Mouse (Mus musculus) heart, postnatal 0 days (tissue): ENCODE results near the gene Rce1. TPM values are rescaled to one million over a fixed set of nuclear protein-coding genes. Genes with fewer than 3 reads are reported as not detected.

ENCODE experiments used
- ATAC-seq: fragments of 200-750 bp; cut with Nextera tagmentation; 2 replicates; pipeline ENCODE4 v1.8.0; 2017; ENCODE audit warnings: low read depth, moderate number of reproducible peaks, moderate library complexity; ENCODE audit not compliant: insufficient read depth
- DNase-seq: peaks from one replicate; pipeline ENCODE4 v3.0.0-alpha.2; 2016; ENCODE audit warnings: low spot score
- H3K27ac ChIP-seq: fragments of 300-500 bp; sonication (generic); 2 replicates; pipeline ENCODE4 v1.5.1; 2014; ENCODE audit warnings: low read depth, mild to moderate bottlenecking
- H3K27me3 ChIP-seq: fragments of 300-500 bp; sonication (generic); 2 replicates; pipeline ENCODE4 v1.6.1; 2014; ENCODE audit warnings: low read length, mixed read lengths; ENCODE audit not compliant: control insufficient read depth, insufficient read depth
- H3K36me3 ChIP-seq: fragments of 300-500 bp; sonication (generic); replicated peaks from 2 replicates; pipeline ENCODE4 v1.6.1; 2014; ENCODE audit warnings: low read length, mixed read lengths; ENCODE audit not compliant: control insufficient read depth, insufficient read depth
- H3K4me1 ChIP-seq: fragments of 300-500 bp; sonication (generic); 2 replicates; pipeline ENCODE4 v1.6.1; 2014; ENCODE audit warnings: antibody characterized with exemption; ENCODE audit not compliant: control insufficient read depth, insufficient read depth
- H3K4me2 ChIP-seq: fragments of 300-500 bp; sonication (generic); 2 replicates; pipeline ENCODE4 v1.6.1; 2014; ENCODE audit warnings: low read depth, mild to moderate bottlenecking, low read length, moderate library complexity
- H3K4me3 ChIP-seq: fragments of 300-500 bp; sonication (generic); 2 replicates; pipeline ENCODE4 v1.5.1; 2014; ENCODE audit warnings: low read depth, low read length
- H3K9ac ChIP-seq: fragments of 300-500 bp; sonication (generic); replicated peaks from 2 replicates; pipeline ENCODE4 v1.6.1; 2014; ENCODE audit warnings: low read depth, low read length, mixed read lengths
- H3K9me3 ChIP-seq: fragments of 300-500 bp; sonication (generic); replicated peaks from 2 replicates; pipeline ENCODE4 v1.6.1; 2016; ENCODE audit warnings: low read length; ENCODE audit not compliant: control insufficient read depth
- CTCF ChIP-seq: IDR thresholded peaks from 2 replicates; pipeline ENCODE4 v1.5.1; 2016; ENCODE audit warnings: antibody characterized with exemption, control low read depth, low read depth
- EP300 ChIP-seq: IDR thresholded peaks from 2 replicates; pipeline ENCODE4 v1.6.1; 2016; ENCODE audit warnings: antibody characterized with exemption, low read depth
- WGBS: fragments of 180-500 bp; shearing (Covaris S2); extraction: QIAGEN DNeasy Blood & Tissue Kit; methylation state at CpG from one replicate; pipeline ENCODE4 v1.1.7; 2014; 5-methylcytosine and 5-hydroxymethylcytosine counted together
- polyA plus RNA-seq: library from polyadenylated mRNA; unstranded; fragments of >200 nt; fragmentation: Nextera tagmentation; extraction: Ambion mirVana; gene quantifications from 2 replicates; pipeline ENCODE4 v1.2.1, GENCODE M21; 2015
- total RNA-seq: library from RNA; depleted of rRNA; stranded (reverse); fragments of >200 nt; gene quantifications from 2 replicates; pipeline ENCODE4 v1.2.3, GENCODE M21; 2014; ENCODE audit warnings: low replicate concordance

Rce1 gene
- total and polyA plus RNA-seq, 2 experiments from 2014 or later, result 24.8 to 64.6 TPM

GRCm38 (mm10) chr19:4613464-4614304, 11.8 kb downstream of the Rce1 start:
- WGBS, result 92% methylated on average over 33 of the region's 33 CpGs
- Histone ChIP-seq H3K36me3 (peaks cover 13% of the 10 kb centered on the region), H3K9ac (no peak overlapping the region), H3K4me1 (peaks cover 6% of the 10 kb centered on the region; the same call in 1 of the 2 replicates), H3K4me2 (0 out of 2 replicates have a peak overlapping the region, but pooled peaks have one; percentile 93), H3K9me3 (no peaks in the 10 kb centered on the region), H3K27me3 (no peaks in the 10 kb centered on the region), H3K27ac (no peak overlapping the region), H3K4me3 (no peak overlapping the region)
- ATAC-seq (no peak), DNase-seq (no peak)
- TF ChIP-seq CTCF, result no peak
- no peak for TF ChIP-seq EP300

- Histone ChIP-seq H3K9me3 (no peaks in the 10 kb centered on the region), H3K4me3 (no peak overlapping the region), H3K36me3 (peaks cover 13% of the 10 kb centered on the region), H3K27me3 (no peaks in the 10 kb centered on the region), H3K27ac (no peak overlapping the region), H3K4me1 (peaks cover 6% of the 10 kb centered on the region; the same call in 1 of the 2 replicates), H3K9ac (no peak overlapping the region), H3K4me2 (no peak overlapping the region)
- ATAC-seq (no peak), DNase-seq (no peak)
- TF ChIP-seq EP300 (no peak), CTCF (no peak)
- 91% methylated on average over 18 of the region's 19 CpGs for WGBS
These were observed 13.1 kb downstream of the Rce1 start for GRCm38 (mm10) chr19:4612181-4612961.

- no peak overlapping the region for H3K4me2 ChIP-seq
- no peak overlapping the region for H3K9ac ChIP-seq
- WGBS, result 34% methylated on average over 4 of the region's 4 CpGs
- TF ChIP-seq EP300 (no peak), CTCF (no peak)
- H3K36me3 ChIP-seq, result peaks cover 13% of the 10 kb centered on the region
- ATAC-seq, result no peak; the same call in 1 of the 2 replicates
- no peak overlapping the region for H3K4me3 ChIP-seq
- DNase-seq, result no peak
- H3K4me1 ChIP-seq, result peaks cover 6% of the 10 kb centered on the region; the same call in 1 of the 2 replicates
- no peak overlapping the region; the same call in 1 of the 2 replicates for H3K27ac ChIP-seq
- no peaks in the 10 kb centered on the region for H3K27me3 ChIP-seq
- H3K9me3 ChIP-seq, result no peaks in the 10 kb centered on the region
These were observed 15.3 kb downstream of the Rce1 start for GRCm38 (mm10) chr19:4610109-4610508.

GRCm38 (mm10) chr19:4608511-4608910, 16.9 kb downstream of the Rce1 start:
- Histone ChIP-seq H3K27me3 (no peaks in the 10 kb centered on the region), H3K4me3 (no peak overlapping the region), H3K36me3 (peaks cover 13% of the 10 kb centered on the region), H3K9ac (no peak overlapping the region), H3K4me1 (no peaks in the 10 kb centered on the region), H3K27ac (no peak overlapping the region), H3K4me2 (no peak overlapping the region), H3K9me3 (no peaks in the 10 kb centered on the region)
- no peak for TF ChIP-seq EP300
- no peak for TF ChIP-seq CTCF
- no peak for ATAC-seq
- DNase-seq, result no peak
- WGBS, result 71% methylated on average over 4 of the region's 4 CpGs

GRCm38 (mm10) chr19:4607406-4607805, 18.0 kb downstream of the Rce1 start:
- Histone ChIP-seq H3K4me1 (no peaks in the 10 kb centered on the region), H3K4me2 (no peak overlapping the region), H3K27ac (no peak overlapping the region), H3K27me3 (no peaks in the 10 kb centered on the region), H3K4me3 (no peak overlapping the region), H3K9ac (no peak overlapping the region), H3K9me3 (no peaks in the 10 kb centered on the region), H3K36me3 (peaks cover 6% of the 10 kb centered on the region; the same call in 1 of the 2 replicates)
- ATAC-seq, result no peak
- no peak for DNase-seq
- no peak for TF ChIP-seq EP300
- TF ChIP-seq CTCF, result no peak
- 89% methylated on average over 12 of the region's 12 CpGs for WGBS
